Mouse (Mus musculus): ENCODE data around the gene Slc35g2.
A peak's percentile ranks its signal among the peaks of the same experiment; 100 is the strongest.

- TF ChIP-seq CTCF (IDR thresholded peaks at IDR 0.05; ENCODE audit: low read depth) (peak; percentile 86), EP300 (IDR thresholded peaks at IDR 0.05; ENCODE audit: low read depth) (no peak)
Observed at GRCm38 (mm10) chr9:100520586-100520985, 50.3 kb downstream of the Slc35g2 start.

Measured in heart, postnatal 0 days (tissue).